Mouse (Mus musculus): ENCODE measurements around the gene Kcnc1. TPM values are rescaled to one million over a fixed set of nuclear protein-coding genes. Genes with fewer than 3 reads are reported as not detected.
A peak's percentile ranks its signal among the peaks of the same experiment; 100 is the strongest.

Gene Kcnc1
- total RNA-seq, 2 experiments from 2014 or later, result 0.05 TPM

DNA sequence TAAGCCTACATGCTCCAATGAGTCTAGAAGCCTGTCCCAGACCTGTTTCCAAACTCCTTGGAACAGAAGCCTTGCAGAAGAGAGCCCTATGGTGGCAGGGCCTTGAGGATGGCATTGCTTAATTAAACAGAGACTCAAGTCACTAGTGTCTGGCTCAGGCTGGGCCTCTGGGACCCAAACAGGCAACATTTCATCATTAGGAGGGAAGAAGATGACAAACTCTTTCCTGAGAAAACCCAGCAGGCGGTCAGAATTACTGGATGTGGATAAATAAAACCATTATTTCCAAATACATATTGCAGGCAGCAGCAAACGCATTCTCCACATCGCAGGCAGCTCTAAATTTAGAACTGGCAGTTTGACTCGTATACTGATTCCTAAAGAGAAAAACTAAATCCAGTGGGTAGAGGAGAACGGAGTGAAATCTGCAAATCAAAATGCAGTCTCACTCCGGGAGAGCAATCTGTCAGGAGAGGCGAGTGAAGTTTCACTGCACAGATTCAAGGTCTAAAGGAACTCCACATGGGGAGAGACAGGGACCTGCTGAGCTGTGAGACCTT lies 70.2 kb downstream of the Kcnc1 start:
- intact Hi-C loops (cut with DNase I), result no loop called here
- no peak for DNase-seq

DNA sequence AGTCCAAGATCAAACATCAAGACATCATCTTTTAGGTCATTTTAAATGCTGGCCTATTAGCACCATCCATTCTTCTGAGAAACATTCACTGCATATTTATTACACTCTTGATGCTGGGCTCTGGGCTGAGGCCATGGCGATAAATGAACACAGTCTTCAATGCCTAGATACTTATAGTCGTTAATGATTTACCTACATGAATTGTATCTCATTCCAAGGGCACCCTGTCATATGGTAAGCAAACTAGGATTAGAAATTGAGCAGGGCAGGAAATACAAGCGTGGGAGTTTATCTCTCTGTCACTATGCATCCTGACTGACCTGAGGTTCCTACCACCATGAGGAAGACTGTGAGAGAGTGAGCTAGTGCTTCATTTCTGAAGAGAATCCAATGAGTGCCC lies 73.2 kb downstream of the Kcnc1 start:
- intact Hi-C loops (cut with DNase I), result no loop called here
- no peak for DNase-seq

DNA sequence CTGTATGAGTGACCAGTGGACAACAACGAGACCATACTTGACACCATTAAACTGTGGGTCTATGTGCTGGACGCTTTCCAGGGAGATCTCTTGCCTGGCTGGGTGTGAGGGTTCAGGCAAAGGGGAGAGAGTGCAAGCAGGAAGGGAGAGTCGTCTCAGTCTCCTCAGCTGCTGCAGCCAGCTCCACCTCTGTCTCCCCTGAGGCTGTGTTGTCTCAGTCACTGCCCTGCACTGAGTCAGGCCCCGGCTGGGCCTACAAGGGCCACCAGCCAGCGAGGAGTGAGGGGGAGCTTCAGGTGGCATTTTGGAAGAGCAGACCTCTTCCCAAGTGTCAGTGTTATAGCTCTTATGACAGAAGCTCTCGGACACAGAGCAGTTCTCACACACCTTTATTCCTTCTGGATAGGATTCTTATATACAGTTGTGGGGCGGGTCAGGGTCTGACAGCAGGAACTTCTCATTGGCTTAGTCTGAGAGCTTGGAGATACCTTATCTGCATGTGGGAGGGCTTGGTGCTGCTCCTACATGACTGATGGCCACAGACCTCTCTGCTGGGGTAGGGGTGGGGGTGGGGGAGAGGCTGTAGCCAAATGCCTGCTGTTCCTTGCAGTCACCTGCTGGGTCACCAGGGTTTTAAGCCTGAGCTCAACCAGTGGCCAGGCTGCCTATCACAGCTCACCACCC lies 74.9 kb downstream of the Kcnc1 start:
- intact Hi-C loops (cut with DNase I), result no loop called here
- DNase-seq, result no peak

DNA sequence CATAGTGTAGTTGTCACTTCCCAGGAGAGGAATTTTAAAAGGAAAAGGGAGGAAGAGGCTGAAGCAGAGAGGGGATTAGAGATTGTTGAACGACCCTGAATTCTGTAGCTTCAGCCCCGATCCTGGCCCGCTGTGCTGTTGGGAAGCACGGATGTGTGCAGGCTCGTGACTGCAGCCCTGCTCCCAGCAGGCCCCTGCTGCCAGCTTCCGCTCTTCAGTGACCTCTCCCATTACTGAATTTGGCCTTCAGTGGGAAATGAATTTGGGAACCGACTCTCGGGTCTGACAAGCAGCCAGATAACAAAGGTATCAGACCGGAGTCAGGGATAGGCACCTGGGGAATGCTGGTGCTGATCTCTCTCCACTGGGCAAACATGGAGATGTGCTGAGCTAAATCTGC lies 76.8 kb downstream of the Kcnc1 start:
- DNase-seq, result no peak
- intact Hi-C loops (cut with DNase I), result no loop called here

DNA sequence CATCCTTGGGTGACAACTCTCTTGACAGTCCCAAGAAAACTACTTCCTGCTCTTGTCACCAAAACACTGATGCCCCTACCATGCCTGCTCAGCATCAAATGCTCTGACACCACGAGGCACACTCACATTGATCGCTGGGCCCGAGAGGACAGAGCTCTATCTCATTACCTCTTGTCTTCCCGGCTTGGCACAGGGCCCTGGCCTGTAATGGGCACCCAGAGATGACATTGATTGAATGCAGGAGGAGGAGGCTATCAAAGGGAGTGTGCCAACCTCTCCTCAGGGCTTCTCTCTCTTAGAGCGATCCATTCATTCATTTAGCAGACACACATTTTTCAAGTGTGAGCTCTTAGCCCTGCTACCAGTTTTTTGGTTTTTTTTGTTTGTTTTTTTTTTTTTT lies 79.2 kb downstream of the Kcnc1 start:
- DNase-seq, result no peak
- intact Hi-C loops (cut with DNase I), result no loop called here

DNA sequence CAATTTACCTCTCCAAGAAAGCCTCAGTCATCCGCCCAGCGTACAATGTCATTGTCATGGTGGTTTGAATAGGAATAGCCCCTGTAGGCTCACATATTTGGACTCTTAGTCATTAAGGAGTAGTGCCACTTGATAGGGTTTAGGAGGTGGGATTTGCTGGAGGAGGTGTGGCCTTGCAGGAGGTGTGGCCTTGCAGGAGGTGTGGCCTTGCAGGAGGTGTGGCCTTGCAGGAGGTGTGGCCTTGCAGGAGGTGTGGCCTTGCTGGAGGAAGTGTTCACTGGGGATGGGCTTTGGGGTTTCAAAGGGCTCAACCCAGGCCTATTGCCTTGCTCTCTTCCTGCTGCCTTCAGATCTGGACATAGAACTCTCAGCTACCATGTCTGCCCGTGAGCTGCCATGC lies 81.2 kb downstream of the Kcnc1 start:
- no peak for DNase-seq
- intact Hi-C loops (cut with DNase I), result no loop called here

DNA sequence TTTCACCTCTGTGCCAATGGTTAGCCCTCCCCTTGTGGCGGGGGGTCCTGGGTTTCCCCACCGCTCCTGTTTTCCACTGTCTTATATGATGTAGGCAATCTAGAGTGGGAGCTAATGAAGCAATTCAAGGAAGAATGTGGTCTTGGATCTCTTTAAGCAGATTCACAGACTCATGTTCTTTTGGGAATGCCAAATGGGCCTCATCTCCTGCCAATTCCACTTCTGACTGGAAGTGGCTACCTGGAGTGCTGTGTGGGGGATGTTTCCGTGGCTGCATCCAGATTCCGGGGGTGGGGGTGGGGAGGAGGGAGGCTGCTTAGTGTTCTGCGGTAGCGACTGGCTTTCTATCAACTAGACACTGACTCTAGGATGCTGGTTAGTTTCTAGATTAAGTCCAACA lies 83.5 kb downstream of the Kcnc1 start:
- intact Hi-C loops (cut with DNase I), result no loop called here
- no peak for DNase-seq

DNA sequence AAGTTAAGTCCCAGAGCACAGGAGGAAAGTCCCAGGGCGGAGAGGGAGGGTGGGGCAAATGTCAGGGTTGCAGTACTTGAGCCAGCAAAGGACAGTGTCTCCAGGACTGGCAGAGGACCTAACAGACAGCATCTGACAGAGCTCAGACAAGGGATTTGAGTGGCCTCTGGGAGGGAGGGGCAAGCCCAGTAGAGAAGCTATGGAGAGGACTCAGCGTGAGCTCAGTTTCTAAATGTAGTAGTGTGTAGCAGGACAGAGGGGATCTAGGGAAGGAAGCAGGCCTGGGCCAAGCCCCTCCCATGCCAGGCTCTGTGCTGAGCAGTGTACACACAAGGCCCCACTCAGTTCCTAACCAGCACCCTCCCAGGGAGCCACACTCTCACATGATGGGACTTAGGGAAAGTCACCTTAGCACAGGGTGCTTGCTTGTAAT lies 85.8 kb downstream of the Kcnc1 start:
- intact Hi-C loops (cut with DNase I), result no loop called here
- peak; percentile 20 to 32 for DNase-seq

DNA sequence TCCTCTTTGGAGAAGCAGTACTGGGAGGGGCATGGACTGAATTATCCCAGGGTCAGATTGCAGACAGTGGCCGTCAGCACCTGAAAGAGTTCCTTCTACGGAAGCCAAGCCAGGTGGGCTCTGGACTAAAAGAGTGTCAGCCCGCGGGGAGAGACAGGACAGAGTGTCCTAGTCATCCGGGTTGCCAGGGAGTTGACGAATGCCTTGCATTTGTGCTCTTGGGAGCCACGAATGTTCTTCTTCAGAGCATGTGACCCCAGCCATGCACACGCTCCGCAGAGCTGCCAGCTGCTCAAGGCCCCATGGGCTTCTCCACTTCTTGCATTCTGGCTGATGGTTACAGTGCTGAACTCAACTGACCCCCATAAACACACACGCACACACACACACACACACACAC lies 86.8 kb downstream of the Kcnc1 start:
- DNase-seq, result no peak
- intact Hi-C loops (cut with DNase I), result no loop called here

DNA sequence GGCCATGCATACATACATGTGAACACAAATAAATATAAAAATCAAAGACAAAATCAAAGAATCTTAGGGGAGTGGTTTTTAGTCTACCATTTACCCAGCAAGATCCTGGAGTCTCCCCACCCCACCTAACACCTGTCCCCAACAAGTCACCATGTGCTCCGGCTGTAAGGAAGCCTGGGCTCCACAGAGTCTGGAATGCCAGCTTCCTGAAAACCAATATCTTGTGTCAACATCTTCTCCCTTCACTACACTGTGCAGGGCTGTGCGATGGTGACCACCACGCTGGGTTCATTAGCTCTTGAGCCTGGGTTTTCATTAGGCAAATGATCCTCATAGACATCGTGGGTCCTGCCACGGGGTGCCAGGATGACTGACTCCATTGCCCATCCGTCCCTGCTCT lies 87.9 kb downstream of the Kcnc1 start:
- intact Hi-C loops (cut with DNase I), result no loop called here
- DNase-seq, result no peak

DNA sequence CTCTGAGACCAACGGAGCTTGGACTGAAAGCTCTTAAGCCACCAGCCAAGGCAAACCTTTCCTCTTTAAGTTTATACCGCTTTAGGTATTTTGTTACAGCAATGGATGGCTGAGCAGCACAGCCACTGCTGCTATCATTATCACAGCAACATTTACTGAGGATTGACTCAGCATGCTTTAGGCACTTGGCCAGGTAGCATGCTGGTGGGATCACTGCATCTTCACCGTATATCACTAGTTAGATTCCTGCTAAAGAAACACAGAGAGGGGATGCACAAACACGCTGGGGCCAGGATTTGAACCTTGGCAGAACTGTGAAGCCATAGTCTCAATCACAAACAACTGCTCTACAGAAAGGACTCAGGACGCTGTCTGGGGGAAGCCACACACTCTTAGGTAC lies 90.5 kb downstream of the Kcnc1 start:
- DNase-seq, result no peak
- intact Hi-C loops (cut with DNase I), result no loop called here

DNA sequence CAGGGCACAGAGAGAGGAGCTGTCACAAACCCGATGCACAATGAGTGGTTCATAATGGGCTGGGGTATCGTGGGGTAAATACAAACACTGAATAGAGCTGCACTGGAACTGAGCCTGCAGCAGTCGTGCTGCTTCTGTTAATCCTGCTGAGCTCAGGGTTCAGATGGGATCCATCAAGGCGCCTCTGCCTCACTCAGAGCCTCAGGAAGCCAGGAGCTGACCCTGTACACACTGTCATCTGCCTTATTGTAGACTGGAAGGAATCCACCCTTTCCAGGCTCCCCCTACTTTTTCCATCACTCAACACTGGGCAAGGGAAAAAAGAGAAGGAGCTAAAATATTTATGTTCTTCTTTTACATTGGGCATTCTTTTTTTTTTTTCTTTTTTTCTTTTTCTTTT lies 91.1 kb downstream of the Kcnc1 start:
- no peak for DNase-seq
- intact Hi-C loops (cut with DNase I), result no loop called here

Other genes with a start within 250 kb of the Kcnc1 start
- 10 to 100 TPM; 53.4 to 61.5 TPM for gene Abcc8, start 216.5 kb upstream of the Kcnc1 start, total RNA-seq (2021)
- 10 to 100 TPM; 10.7 to 12.8 TPM for gene Ush1c, start 158.0 kb upstream of the Kcnc1 start, total RNA-seq (2021)
- not detected for gene Otog, start 155.5 kb upstream of the Kcnc1 start, total RNA-seq (2021)
- gene Myod1, start 20.0 kb upstream of the Kcnc1 start, total RNA-seq (2021), result not detected
- gene Sergef, start 243.3 kb downstream of the Kcnc1 start, total RNA-seq (2021), result 1 to 10 TPM; 3.7 to 4.1 TPM